Mouse (Mus musculus) T-helper 2 cell (primary cell): ENCODE measurements around the gene Doc2b.

Source experiments
- in situ Hi-C: fragments of 300-600 bp; cut with MboI, MseI; formaldehyde crosslinking; loops from one replicate; pipeline ENCODE4 v1.15.1; 2025; ENCODE audit warnings: high pct_unique_total_duplicates

The Doc2b gene

GRCm38 (mm10) chr11:75796029-75796445 is at the start of gene Doc2b:
Gene Doc2b, minus strand, starts transcription at chr11:75796049.
- in situ Hi-C loops = no loop called here

- in situ Hi-C loops = no loop called here
Observed at GRCm38 (mm10) chr11:75842904-75843619, 47.2 kb upstream of the Doc2b start.

- in situ Hi-C loops = no loop called here
Observed at GRCm38 (mm10) chr11:75841503-75841902, 45.7 kb upstream of the Doc2b start.

- in situ Hi-C loops = no loop called here
Observed at GRCm38 (mm10) chr11:75839536-75840430, 43.9 kb upstream of the Doc2b start.

GRCm38 (mm10) chr11:75838861-75839426 is 43.1 kb upstream of the Doc2b start:
- in situ Hi-C loops = no loop called here

GRCm38 (mm10) chr11:75836240-75836610 is 40.4 kb upstream of the Doc2b start:
- in situ Hi-C loops = no loop called here

- in situ Hi-C loops = no loop called here
Observed at GRCm38 (mm10) chr11:75835587-75836239, 39.9 kb upstream of the Doc2b start.

GRCm38 (mm10) chr11:75833081-75833480 is 37.2 kb upstream of the Doc2b start:
- in situ Hi-C loops = no loop called here

- in situ Hi-C loops = no loop called here
Observed at GRCm38 (mm10) chr11:75830386-75830785, 34.5 kb upstream of the Doc2b start.

- in situ Hi-C loops = no loop called here
Observed at GRCm38 (mm10) chr11:75827414-75827813, 31.6 kb upstream of the Doc2b start.

- in situ Hi-C loops = loop anchor here (5.0 kb wide), 2 partner anchors 36 to 1489 kb away; no protein-coding TSS in a partner anchor
Observed at GRCm38 (mm10) chr11:75823506-75823905, 27.7 kb upstream of the Doc2b start.

- in situ Hi-C loops = no loop called here
Observed at GRCm38 (mm10) chr11:75813085-75813484, 17.2 kb upstream of the Doc2b start.

GRCm38 (mm10) chr11:75811900-75812299 is 16.1 kb upstream of the Doc2b start:
- in situ Hi-C loops = no loop called here

GRCm38 (mm10) chr11:75810526-75810925 is 14.7 kb upstream of the Doc2b start:
- in situ Hi-C loops = no loop called here

GRCm38 (mm10) chr11:75807486-75807885 is 11.6 kb upstream of the Doc2b start:
- in situ Hi-C loops = no loop called here

GRCm38 (mm10) chr11:75801771-75802550 is 6.1 kb upstream of the Doc2b start:
- in situ Hi-C loops = no loop called here

GRCm38 (mm10) chr11:75801369-75801768 is 5.5 kb upstream of the Doc2b start:
- in situ Hi-C loops = no loop called here

GRCm38 (mm10) chr11:75796536-75797246 is 842 bp upstream of the Doc2b start:
- in situ Hi-C loops = no loop called here

GRCm38 (mm10) chr11:75795321-75795636 is 570 bp downstream of the Doc2b start:
- in situ Hi-C loops = no loop called here

GRCm38 (mm10) chr11:75794602-75795320 is 1.1 kb downstream of the Doc2b start:
- in situ Hi-C loops = no loop called here
